Mouse (Mus musculus): ENCODE results near the gene Irx1.
A peak's percentile ranks its signal among the peaks of the same experiment; 100 is the strongest.

Gene Irx1

DNA sequence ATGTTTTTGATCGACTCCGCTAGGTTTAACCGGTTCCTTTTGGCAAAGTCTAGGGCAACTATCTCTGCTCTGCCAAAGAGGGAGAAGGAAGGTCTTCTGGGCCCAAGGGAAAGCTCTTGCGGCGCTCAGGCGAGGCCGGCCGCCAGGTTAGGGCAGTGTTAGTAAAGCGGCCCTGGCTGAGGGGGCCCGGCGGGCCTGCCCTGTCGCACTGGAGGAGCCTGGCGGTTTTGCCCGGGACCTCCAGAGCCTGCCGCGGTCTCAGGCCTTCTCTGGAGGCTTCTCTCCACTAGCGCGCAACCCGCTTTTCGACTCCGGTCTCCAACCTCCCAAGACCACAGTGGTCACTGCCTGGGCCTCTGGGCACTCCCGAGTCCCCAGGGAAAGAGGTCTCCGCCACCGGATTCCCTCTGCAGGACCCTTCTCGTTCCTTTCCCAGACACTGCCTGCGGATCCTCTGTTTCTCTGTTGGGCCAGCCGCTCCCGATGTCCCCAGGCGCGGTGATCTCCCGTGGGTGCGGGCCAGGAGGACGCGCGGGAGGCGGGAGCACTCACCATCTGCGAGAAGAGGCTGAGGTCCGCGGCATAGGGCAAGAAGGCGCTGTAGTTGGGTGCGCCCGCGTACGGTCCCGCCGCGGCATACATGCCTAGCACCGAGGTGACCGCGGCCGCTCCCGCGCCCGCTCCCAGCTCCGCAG lies 715 bp downstream of the Irx1 start:
- H3K4me3 ChIP-seq (replicated peaks; ENCODE audit: low read length): peak overlapping the region; percentile 73
- no peaks in the 10 kb centered on the region for H3K9me3 ChIP-seq (ENCODE audit: low read length)
- H3K27me3 ChIP-seq (ENCODE audit: insufficient read depth, low read length): peaks cover 94% of the 10 kb centered on the region
- no peaks in the 10 kb centered on the region for H3K36me3 ChIP-seq (ENCODE audit: insufficient read depth, low read length)
- peaks cover 52% of the 10 kb centered on the region for H3K4me1 ChIP-seq (replicated peaks; ENCODE audit: low read depth, low read length)
- TF ChIP-seq CTCF (conservative IDR thresholded peaks at IDR 0.05; ENCODE audit: low read length) (no peak), POU5F1 (IDR thresholded peaks at IDR 0.05; ENCODE audit: borderline replicate concordance, low read length) (no peak), NANOG (IDR thresholded peaks at IDR 0.05; ENCODE audit: borderline replicate concordance, low read length) (no peak)

DNA sequence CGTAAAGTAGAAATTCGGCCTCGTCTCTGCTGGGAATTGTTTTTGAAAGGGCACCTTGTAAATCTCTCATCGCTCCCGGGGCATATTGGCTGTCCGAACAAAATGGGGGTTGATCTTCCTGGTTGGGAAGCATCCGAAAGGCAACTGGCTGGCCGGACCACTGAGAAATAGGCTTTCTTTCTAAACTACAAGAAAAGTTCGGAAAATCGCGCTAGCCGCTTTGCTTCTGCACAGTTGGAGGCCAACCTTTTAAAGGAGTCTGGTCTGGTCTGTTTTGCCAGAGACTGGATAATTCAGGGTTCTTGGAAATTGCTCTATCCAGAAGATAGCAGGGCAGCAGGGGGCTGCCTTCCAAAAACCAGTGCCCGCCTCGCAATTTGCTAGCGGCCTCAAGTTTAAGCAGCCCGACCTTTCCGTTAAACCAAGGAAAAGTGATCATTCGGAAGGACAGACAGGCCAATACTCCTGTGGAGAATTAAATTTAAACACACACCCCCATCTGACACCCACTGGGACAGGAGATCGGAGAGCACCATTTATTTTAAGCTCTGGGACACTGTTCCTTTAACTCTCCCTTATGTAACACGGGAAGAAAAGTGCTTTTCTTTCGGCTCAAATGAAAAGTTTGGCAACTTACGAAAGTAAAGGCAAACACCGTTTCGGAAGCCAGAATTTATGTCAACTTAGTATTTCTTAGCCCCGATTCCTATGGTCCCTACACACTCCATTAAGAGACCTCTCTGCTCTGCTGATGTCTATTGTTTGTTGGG lies 1.4 kb downstream of the Irx1 start:
- no peak for TF ChIP-seq NANOG (IDR thresholded peaks at IDR 0.05; ENCODE audit: borderline replicate concordance, low read length)
- no peak for TF ChIP-seq CTCF (conservative IDR thresholded peaks at IDR 0.05; ENCODE audit: low read length)
- no peak for TF ChIP-seq POU5F1 (IDR thresholded peaks at IDR 0.05; ENCODE audit: borderline replicate concordance, low read length)
- Histone ChIP-seq H3K27me3 (ENCODE audit: insufficient read depth, low read length) (peaks cover 94% of the 10 kb centered on the region), H3K4me3 (replicated peaks; ENCODE audit: low read length) (peak overlapping the region; percentile 73), H3K4me1 (replicated peaks; ENCODE audit: low read depth, low read length) (peaks cover 51% of the 10 kb centered on the region), H3K36me3 (ENCODE audit: insufficient read depth, low read length) (no peaks in the 10 kb centered on the region), H3K9me3 (ENCODE audit: low read length) (no peaks in the 10 kb centered on the region)

- Histone ChIP-seq H3K36me3 (ENCODE audit: insufficient read depth, low read length) (no peaks in the 10 kb centered on the region), H3K27me3 (ENCODE audit: insufficient read depth, low read length) (peaks cover 94% of the 10 kb centered on the region), H3K4me1 (replicated peaks; ENCODE audit: low read depth, low read length) (peaks cover 58% of the 10 kb centered on the region), H3K4me3 (replicated peaks; ENCODE audit: low read length) (no peak overlapping the region), H3K9me3 (ENCODE audit: low read length) (no peaks in the 10 kb centered on the region)
- TF ChIP-seq CTCF (conservative IDR thresholded peaks at IDR 0.05; ENCODE audit: low read length) (no peak), POU5F1 (IDR thresholded peaks at IDR 0.05; ENCODE audit: borderline replicate concordance, low read length) (no peak), NANOG (IDR thresholded peaks at IDR 0.05; ENCODE audit: borderline replicate concordance, low read length) (no peak)
These were observed 2.4 kb downstream of the Irx1 start for GRCm38 (mm10) chr13:71960846-71961735.

DNA sequence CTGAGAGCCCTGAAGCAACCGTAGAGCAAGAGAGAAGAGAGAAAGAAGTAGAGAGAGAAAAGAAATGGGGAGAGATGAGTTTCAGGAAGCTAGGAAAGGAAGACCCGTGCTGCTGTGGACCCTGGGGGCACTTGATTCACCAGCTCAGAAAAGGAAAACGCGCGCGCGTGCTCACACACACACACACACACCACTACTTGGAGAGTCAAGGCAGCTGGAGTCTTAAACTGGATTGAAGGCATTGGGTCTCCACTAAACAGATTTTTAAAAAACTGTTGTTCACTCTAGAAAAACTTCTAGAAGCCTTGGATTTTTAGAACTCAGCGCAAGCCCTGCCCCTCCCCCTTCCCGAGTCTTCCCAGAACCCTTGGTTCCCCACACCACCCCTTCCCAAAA lies 3.2 kb downstream of the Irx1 start:
- Histone ChIP-seq H3K36me3 (ENCODE audit: insufficient read depth, low read length) (no peaks in the 10 kb centered on the region), H3K4me3 (replicated peaks; ENCODE audit: low read length) (no peak overlapping the region), H3K9me3 (ENCODE audit: low read length) (no peaks in the 10 kb centered on the region), H3K4me1 (replicated peaks; ENCODE audit: low read depth, low read length) (peaks cover 58% of the 10 kb centered on the region), H3K27me3 (ENCODE audit: insufficient read depth, low read length) (peaks cover 94% of the 10 kb centered on the region)
- TF ChIP-seq NANOG (IDR thresholded peaks at IDR 0.05; ENCODE audit: borderline replicate concordance, low read length) (no peak), CTCF (conservative IDR thresholded peaks at IDR 0.05; ENCODE audit: low read length) (no peak), POU5F1 (IDR thresholded peaks at IDR 0.05; ENCODE audit: borderline replicate concordance, low read length) (no peak)

GRCm38 (mm10) chr13:71959361-71960276 lies 3.9 kb downstream of the Irx1 start:
- H3K36me3 ChIP-seq (ENCODE audit: insufficient read depth, low read length): no peaks in the 10 kb centered on the region
- no peaks in the 10 kb centered on the region for H3K9me3 ChIP-seq (ENCODE audit: low read length)
- TF ChIP-seq CTCF (conservative IDR thresholded peaks at IDR 0.05; ENCODE audit: low read length) (no peak), POU5F1 (IDR thresholded peaks at IDR 0.05; ENCODE audit: borderline replicate concordance, low read length) (no peak), NANOG (IDR thresholded peaks at IDR 0.05; ENCODE audit: borderline replicate concordance, low read length) (no peak)
- H3K4me1 ChIP-seq (replicated peaks; ENCODE audit: low read depth, low read length): peaks cover 58% of the 10 kb centered on the region
- H3K4me3 ChIP-seq (replicated peaks; ENCODE audit: low read length): peak overlapping the region; percentile 62
- H3K27me3 ChIP-seq (ENCODE audit: insufficient read depth, low read length): peaks cover 94% of the 10 kb centered on the region

DNA sequence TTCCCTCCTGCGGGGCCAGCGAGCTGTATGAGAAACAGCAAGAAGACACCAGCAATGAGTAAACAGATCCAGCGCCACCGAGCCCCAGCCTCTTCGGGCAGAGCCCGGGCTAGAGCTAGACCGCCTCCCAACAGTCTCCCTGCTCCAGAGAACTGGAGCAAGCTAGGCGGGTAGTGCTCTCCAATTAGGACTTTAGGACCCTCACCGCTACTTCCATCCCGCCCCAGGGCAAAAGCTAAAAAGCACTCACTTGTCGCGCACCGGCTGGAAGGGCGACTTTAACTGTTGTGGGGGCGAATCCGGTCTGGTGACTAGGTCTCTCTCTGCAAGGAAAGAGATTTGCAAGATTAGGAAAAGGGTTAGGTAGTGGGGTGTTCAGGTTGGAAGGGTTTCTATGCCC lies 4.9 kb downstream of the Irx1 start:
- TF ChIP-seq POU5F1 (IDR thresholded peaks at IDR 0.05; ENCODE audit: borderline replicate concordance, low read length): no peak
- TF ChIP-seq NANOG (IDR thresholded peaks at IDR 0.05; ENCODE audit: borderline replicate concordance, low read length): no peak
- no peak for TF ChIP-seq CTCF (conservative IDR thresholded peaks at IDR 0.05; ENCODE audit: low read length)
- Histone ChIP-seq H3K27me3 (ENCODE audit: insufficient read depth, low read length) (peaks cover 95% of the 10 kb centered on the region), H3K4me1 (replicated peaks; ENCODE audit: low read depth, low read length) (peaks cover 52% of the 10 kb centered on the region), H3K36me3 (ENCODE audit: insufficient read depth, low read length) (no peaks in the 10 kb centered on the region), H3K4me3 (replicated peaks; ENCODE audit: low read length) (0 out of 2 replicates have a peak overlapping the region, but pooled peaks have one; percentile 23), H3K9me3 (ENCODE audit: low read length) (no peaks in the 10 kb centered on the region)

- H3K36me3 ChIP-seq (ENCODE audit: insufficient read depth, low read length): no peaks in the 10 kb centered on the region
- H3K27me3 ChIP-seq (ENCODE audit: insufficient read depth, low read length): peaks cover 95% of the 10 kb centered on the region
- H3K4me3 ChIP-seq (replicated peaks; ENCODE audit: low read length): no peak overlapping the region
- H3K9me3 ChIP-seq (ENCODE audit: low read length): no peaks in the 10 kb centered on the region
- H3K4me1 ChIP-seq (replicated peaks; ENCODE audit: low read depth, low read length): peaks cover 50% of the 10 kb centered on the region
- TF ChIP-seq POU5F1 (IDR thresholded peaks at IDR 0.05; ENCODE audit: borderline replicate concordance, low read length) (no peak), CTCF (conservative IDR thresholded peaks at IDR 0.05; ENCODE audit: low read length) (no peak), NANOG (IDR thresholded peaks at IDR 0.05; ENCODE audit: borderline replicate concordance, low read length) (no peak)
These were observed 5.6 kb downstream of the Irx1 start for GRCm38 (mm10) chr13:71957811-71958351.

All from E14TG2a.4 (cell line).